Mouse (Mus musculus): ENCODE data around the gene Ccdc93. TPM values are rescaled to one million over a fixed set of nuclear protein-coding genes. Genes with fewer than 3 reads are reported as not detected.

Gene Ccdc93
- polyA plus RNA-seq, 1 experiment: 16.0 TPM

DNA sequence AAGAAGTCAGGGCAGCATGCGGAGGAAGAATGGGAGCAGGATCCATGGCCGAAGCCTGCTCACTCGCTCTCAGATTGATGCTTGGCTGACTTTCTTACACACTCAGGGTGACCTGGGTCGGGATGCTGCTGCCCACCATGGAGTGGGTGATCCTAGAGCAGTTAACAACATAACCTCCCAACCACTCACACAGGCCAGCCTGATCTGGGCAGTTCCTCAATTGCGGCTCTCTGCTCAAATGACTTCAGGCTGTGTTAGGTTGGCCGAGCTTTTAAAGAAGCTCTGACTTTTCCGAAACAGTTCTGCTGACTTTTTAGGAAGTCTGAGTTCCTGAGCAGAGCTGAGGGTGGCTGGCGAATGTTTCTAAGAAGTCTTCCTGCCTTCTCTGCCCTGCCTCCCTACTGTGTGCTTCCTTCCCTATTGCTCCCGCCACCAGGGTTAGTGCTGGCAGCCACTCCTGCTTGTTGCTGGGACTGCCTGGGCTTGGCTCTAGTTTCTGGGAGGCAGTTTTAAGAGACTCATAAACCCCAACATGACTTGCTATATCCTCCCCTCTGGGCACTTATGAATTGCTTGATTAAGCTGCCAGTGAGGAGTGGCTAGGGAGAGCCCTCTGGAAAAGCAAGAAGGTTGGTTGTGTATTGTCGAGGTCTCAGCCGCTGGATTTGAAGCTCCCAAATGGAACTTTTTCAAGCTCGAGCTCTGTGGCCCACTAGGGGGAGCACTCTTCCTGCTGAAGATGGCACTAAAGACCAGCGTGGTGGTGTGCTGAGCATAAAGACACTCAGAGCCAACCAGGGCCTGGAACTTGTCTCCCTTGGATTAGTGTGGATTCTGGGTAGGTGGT is 9.9 kb downstream of the Ccdc93 start:
- TF ChIP-seq POLR2A (IDR thresholded peaks at IDR 0.05; ENCODE audit: extremely low read depth, insufficient read depth, low read length) (no peak), CTCF (IDR thresholded peaks at IDR 0.05; ENCODE audit: extremely low read depth, insufficient read depth, low read length) (peak; percentile 84)
- H3K4me3 ChIP-seq (ENCODE audit: insufficient read depth, low read length): no peak overlapping the region
- H3K27ac ChIP-seq (ENCODE audit: insufficient read depth, low read length): no peak overlapping the region
- H3K4me1 ChIP-seq (ENCODE audit: control insufficient read depth, insufficient read depth, low read length): no peaks in the 10 kb centered on the region

DNA sequence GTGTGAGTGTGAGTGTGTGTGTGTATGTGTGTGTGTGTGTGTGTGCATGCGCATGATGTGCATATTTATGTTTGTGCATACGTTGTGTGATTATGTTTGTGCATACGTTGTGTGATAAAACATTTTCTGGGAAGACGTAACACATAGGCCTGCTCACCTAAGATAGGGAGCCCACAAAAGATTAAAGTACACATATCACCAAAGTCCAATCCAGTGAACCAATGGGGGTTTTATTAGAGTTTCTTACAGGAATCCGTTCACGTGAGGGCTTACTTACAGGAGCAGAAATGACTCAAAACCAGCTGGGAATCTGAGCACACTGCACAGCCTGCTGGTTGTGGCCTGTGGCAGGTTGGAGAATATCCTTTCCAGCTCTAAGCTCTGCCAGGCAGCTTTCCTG is 13.3 kb downstream of the Ccdc93 start:
- Histone ChIP-seq H3K4me3 (ENCODE audit: insufficient read depth, low read length) (no peak overlapping the region), H3K4me1 (ENCODE audit: control insufficient read depth, insufficient read depth, low read length) (peaks cover 3% of the 10 kb centered on the region; the same call in 1 of the 2 replicates), H3K27ac (ENCODE audit: insufficient read depth, low read length) (no peak overlapping the region)
- TF ChIP-seq CTCF (IDR thresholded peaks at IDR 0.05; ENCODE audit: extremely low read depth, insufficient read depth, low read length): no peak
- no peak for TF ChIP-seq POLR2A (IDR thresholded peaks at IDR 0.05; ENCODE audit: extremely low read depth, insufficient read depth, low read length)

DNA sequence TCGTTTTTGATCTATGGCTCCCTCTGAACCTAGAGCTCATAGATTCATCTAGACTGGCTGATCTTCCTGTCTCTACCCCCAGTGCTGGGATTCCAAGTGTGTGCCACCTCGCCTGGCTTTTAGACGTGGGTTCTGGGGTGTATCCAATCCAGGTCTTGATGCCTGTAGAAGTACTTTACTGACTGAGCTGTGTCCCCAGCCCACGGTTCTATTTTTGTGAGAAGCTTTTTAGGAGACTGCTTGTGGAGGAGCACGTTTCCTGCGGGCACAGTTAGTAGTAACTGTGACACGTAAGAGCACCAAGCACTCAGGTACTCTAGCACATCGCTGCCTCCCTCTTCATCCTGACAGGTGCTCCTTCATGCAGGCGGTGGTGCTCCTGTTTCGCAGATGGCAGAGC is 16.4 kb downstream of the Ccdc93 start:
- Histone ChIP-seq H3K27ac (ENCODE audit: insufficient read depth, low read length) (no peak overlapping the region), H3K4me1 (ENCODE audit: control insufficient read depth, insufficient read depth, low read length) (peaks cover 4% of the 10 kb centered on the region), H3K4me3 (ENCODE audit: insufficient read depth, low read length) (no peak overlapping the region)
- TF ChIP-seq CTCF (IDR thresholded peaks at IDR 0.05; ENCODE audit: extremely low read depth, insufficient read depth, low read length) (no peak), POLR2A (IDR thresholded peaks at IDR 0.05; ENCODE audit: extremely low read depth, insufficient read depth, low read length) (no peak)

DNA sequence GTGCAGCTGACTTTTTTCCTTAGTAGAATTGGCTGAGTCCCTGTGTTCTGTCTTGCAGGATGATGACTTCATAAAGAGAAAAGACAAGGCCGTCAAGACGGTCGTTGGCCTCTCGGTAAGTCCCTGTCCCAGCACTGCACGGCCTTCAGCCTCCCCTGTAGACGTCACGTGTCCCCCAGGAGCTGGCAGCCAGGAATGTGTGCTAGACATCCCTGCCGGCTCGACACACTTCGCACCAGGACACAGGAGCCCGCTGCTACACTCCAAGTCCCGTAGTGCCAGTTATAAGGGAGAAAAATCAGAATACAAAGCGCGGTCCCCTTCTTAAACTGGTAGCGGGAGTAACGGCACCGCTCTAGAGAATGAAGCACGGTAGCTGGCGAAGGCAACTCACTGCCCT is 17.3 kb downstream of the Ccdc93 start:
- Histone ChIP-seq H3K27ac (ENCODE audit: insufficient read depth, low read length) (no peak overlapping the region), H3K4me3 (ENCODE audit: insufficient read depth, low read length) (no peak overlapping the region), H3K4me1 (ENCODE audit: control insufficient read depth, insufficient read depth, low read length) (peaks cover 6% of the 10 kb centered on the region)
- TF ChIP-seq POLR2A (IDR thresholded peaks at IDR 0.05; ENCODE audit: extremely low read depth, insufficient read depth, low read length) (no peak), CTCF (IDR thresholded peaks at IDR 0.05; ENCODE audit: extremely low read depth, insufficient read depth, low read length) (no peak)

DNA sequence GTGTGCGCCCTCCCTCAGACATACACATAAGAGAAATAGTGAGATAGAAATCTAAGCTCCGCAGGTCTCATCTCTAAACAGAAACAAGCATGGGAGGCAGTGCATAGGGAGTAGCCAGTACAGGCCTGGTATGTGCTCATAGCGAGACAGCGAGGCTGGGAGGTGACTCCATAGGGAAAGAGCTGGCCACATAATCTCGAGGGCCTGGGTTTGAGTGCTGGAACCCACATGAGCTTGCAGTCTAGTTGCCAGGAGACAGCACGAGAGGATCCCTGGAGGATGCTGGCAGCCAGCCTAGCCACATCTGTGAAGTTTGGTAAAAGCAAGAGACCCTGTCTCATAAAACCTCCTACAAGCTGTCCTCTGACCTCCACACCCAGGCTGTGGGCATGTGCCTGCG is 20.2 kb downstream of the Ccdc93 start:
- H3K27ac ChIP-seq (ENCODE audit: insufficient read depth, low read length): no peak overlapping the region
- TF ChIP-seq CTCF (IDR thresholded peaks at IDR 0.05; ENCODE audit: extremely low read depth, insufficient read depth, low read length) (no peak), POLR2A (IDR thresholded peaks at IDR 0.05; ENCODE audit: extremely low read depth, insufficient read depth, low read length) (no peak)
- no peak overlapping the region for H3K4me3 ChIP-seq (ENCODE audit: insufficient read depth, low read length)

DNA sequence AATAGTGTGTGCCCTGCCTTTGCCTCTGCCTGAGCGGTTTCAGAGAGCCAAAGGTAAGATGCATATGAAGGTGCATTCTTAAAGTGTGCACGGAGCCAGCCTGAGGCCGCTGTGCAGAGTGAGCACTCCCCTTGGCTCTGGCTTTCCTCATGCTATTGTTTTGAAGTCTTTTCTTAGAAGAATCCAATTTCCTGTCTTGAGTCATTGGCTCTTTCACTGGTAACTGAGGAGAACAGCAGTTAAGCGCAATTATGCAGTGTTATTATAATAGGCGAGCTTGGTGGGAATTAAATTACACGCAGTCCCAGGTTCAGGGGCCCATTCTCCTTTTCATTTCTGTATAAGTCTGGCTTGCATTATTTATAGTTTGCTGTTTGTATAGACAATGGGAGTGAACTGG is 21.6 kb downstream of the Ccdc93 start:
- TF ChIP-seq POLR2A (IDR thresholded peaks at IDR 0.05; ENCODE audit: extremely low read depth, insufficient read depth, low read length) (no peak), CTCF (IDR thresholded peaks at IDR 0.05; ENCODE audit: extremely low read depth, insufficient read depth, low read length) (no peak)
- H3K4me1 ChIP-seq (ENCODE audit: control insufficient read depth, insufficient read depth, low read length): peaks cover 3% of the 10 kb centered on the region
- H3K4me3 ChIP-seq (ENCODE audit: insufficient read depth, low read length): no peak overlapping the region
- no peak overlapping the region for H3K27ac ChIP-seq (ENCODE audit: insufficient read depth, low read length)

More for the DNA sequence above, 20.2 kb downstream of the Ccdc93 start:
- peaks cover 6% of the 10 kb centered on the region for H3K4me1 ChIP-seq (ENCODE audit: control insufficient read depth, insufficient read depth, low read length)

DNA sequence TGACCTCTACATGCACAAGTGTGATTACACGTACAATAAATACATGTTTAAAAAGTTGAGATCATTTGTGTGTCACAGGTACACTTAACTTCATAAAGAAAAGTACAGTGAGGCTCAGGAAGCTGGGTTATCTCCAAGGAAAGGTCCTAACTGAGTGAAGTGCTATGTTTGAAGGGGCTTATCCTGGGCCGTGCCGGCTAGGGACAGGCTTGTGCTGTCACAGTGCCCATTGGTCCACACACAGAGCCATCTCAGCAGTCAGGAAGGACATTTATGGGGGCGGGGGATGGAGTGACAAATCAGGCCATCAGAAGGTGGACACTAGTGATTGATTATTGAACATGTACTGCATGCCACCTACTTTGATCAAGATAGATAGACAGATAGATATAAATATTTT is 22.2 kb downstream of the Ccdc93 start:
- Histone ChIP-seq H3K4me3 (ENCODE audit: insufficient read depth, low read length) (no peak overlapping the region), H3K27ac (ENCODE audit: insufficient read depth, low read length) (no peak overlapping the region), H3K4me1 (ENCODE audit: control insufficient read depth, insufficient read depth, low read length) (peaks cover 3% of the 10 kb centered on the region)
- TF ChIP-seq CTCF (IDR thresholded peaks at IDR 0.05; ENCODE audit: extremely low read depth, insufficient read depth, low read length): no peak

DNA sequence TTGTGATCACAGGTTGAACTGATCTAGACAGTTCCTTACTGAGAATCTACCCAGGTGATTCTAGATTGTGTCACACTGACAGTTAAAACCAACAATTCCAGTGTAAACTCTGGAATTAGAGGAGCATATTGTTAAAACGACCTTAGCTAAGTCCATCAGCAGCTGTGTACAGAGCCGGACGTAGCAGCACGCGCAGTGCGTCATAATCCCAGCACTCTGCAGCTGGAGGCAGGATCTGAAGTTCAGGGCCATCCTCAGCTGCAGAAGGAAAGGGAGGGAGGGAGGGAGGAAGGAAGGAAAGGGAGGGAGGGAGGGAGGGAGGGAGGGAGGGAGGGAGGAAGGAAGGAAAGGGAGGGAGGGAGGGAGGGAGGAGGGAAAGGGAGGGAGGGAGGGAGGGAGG is 24.1 kb downstream of the Ccdc93 start:
- Histone ChIP-seq H3K4me3 (ENCODE audit: insufficient read depth, low read length) (no peak overlapping the region), H3K27ac (ENCODE audit: insufficient read depth, low read length) (no peak overlapping the region), H3K4me1 (ENCODE audit: control insufficient read depth, insufficient read depth, low read length) (peaks cover 3% of the 10 kb centered on the region)
- TF ChIP-seq POLR2A (IDR thresholded peaks at IDR 0.05; ENCODE audit: extremely low read depth, insufficient read depth, low read length): no peak
- TF ChIP-seq CTCF (IDR thresholded peaks at IDR 0.05; ENCODE audit: extremely low read depth, insufficient read depth, low read length): no peak

DNA sequence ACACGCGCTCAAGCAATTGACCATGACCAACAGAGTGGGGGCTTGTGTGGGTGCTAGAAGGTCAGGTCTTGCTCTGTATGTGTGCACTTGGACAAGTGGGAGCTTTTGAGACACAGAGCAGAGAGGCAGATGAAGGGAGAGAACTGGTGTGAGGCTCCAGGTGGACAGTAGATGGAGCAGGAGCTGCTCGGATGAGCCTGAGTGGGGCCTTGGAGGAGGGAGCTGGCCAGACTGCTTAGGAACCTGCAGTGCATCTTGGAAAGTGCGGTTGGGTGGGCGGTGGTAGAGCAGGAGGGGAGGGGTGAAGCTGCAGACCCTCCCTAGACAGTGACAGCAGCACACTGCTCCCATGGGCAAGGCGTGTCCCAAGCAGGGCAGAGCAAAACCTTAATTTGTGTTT is 29.2 kb downstream of the Ccdc93 start:
- TF ChIP-seq CTCF (IDR thresholded peaks at IDR 0.05; ENCODE audit: extremely low read depth, insufficient read depth, low read length) (0 out of 2 replicates have a peak, but pooled peaks have one; percentile 24), POLR2A (IDR thresholded peaks at IDR 0.05; ENCODE audit: extremely low read depth, insufficient read depth, low read length) (no peak)
- Histone ChIP-seq H3K4me3 (ENCODE audit: insufficient read depth, low read length) (no peak overlapping the region), H3K4me1 (ENCODE audit: control insufficient read depth, insufficient read depth, low read length) (no peaks in the 10 kb centered on the region), H3K27ac (ENCODE audit: insufficient read depth, low read length) (no peak overlapping the region)

DNA sequence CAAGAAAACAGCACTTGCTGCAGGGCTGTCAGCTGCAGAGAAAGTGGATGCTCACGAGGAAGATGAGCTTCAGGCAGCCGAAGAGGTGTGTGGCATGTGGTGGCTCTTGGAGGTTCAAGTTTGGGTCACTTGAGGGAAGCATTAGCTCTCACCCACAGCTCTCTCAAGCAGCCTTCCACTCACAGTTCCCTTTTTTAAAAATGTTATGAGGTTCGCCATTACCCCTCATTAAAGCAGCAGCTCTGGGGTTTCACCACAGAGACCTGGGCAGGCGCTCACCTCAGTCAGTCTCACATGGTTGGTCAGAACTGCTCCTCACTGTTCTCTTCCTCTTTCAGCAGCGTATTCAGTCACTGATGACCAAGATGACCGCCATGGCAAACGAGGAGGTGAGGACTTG is 31.0 kb downstream of the Ccdc93 start:
- no peak overlapping the region for H3K27ac ChIP-seq (ENCODE audit: insufficient read depth, low read length)
- no peak overlapping the region for H3K4me3 ChIP-seq (ENCODE audit: insufficient read depth, low read length)
- H3K4me1 ChIP-seq (ENCODE audit: control insufficient read depth, insufficient read depth, low read length): no peaks in the 10 kb centered on the region
- TF ChIP-seq CTCF (IDR thresholded peaks at IDR 0.05; ENCODE audit: extremely low read depth, insufficient read depth, low read length): no peak
- no peak for TF ChIP-seq POLR2A (IDR thresholded peaks at IDR 0.05; ENCODE audit: extremely low read depth, insufficient read depth, low read length)

Measured in cortical plate, adult 2 months (tissue).